19 mouse cellular contexts compared by ENCODE assay signal in genomic region chr11:85621994-85622393, GRCm38 (mm10).
DNase-seq lines count a peak whose midpoint lies in the region; ATAC-seq and TF ChIP-seq lines count a peak whose summit lies in the region.
"Had no signal": no experiment of that assay in that cellular context is flagged by ENCODE, and none has a peak within 500 bp of the region (broad histone marks: within the 10 kb centered on the region; RNA-seq: fewer than 3 reads in every experiment).

No protein-coding gene starts in this region.

- TF ChIP-seq CTCF in midbrain, postnatal 0 days (IDR thresholded peaks at IDR 0.05) = no peak

- ATAC-seq in midbrain, postnatal 0 days (ENCODE audit: low FRiP score) = no peak
- ATAC-seq in midbrain, embryonic 13.5 days = no peak
- ATAC-seq in monocyte, adult 5-6 weeks (replicated peaks; ENCODE audit: insufficient number of reproducible peaks, low FRiP score, low TSS enrichment, poor library complexity, severe bottlenecking) = no peak
- ATAC-seq: activated CD4-positive, CD25-positive, alpha-beta regulatory T cell, adult 4 months; midbrain, embryonic 16.5 days; Patski had no signal

- no peaks in the 10 kb centered on the region for H3K36me3 ChIP-seq in midbrain, postnatal 0 days (ENCODE audit: insufficient read depth, low read length)
- H3K36me3 ChIP-seq in midbrain, embryonic 13.5 days = no peaks in the 10 kb centered on the region

- H3K27me3 ChIP-seq in midbrain, postnatal 0 days (ENCODE audit: insufficient read depth, low read length) = no peaks in the 10 kb centered on the region
- H3K27me3 ChIP-seq in midbrain, embryonic 13.5 days = no peaks in the 10 kb centered on the region
- H3K27me3 ChIP-seq: Patski had no signal

- no peak overlapping the region for H3K4me2 ChIP-seq in midbrain, postnatal 0 days (ENCODE audit: low read depth, low read length, poor library complexity, severe bottlenecking)
- no peak overlapping the region for H3K4me2 ChIP-seq in midbrain, embryonic 13.5 days (replicated peaks)

- no peak overlapping the region for H3K4me3 ChIP-seq in midbrain, postnatal 0 days (ENCODE audit: low read depth, low read length)
- H3K4me3 ChIP-seq in midbrain, embryonic 13.5 days (replicated peaks) = no peak overlapping the region
- H3K4me3 ChIP-seq: megakaryocyte, embryonic 14.5 days had no signal

- DNase-seq in heart, adult 11 months = peak; percentile 87
- DNase-seq in heart, adult 9 months (ENCODE audit: low spot score in 2 of 2) = no peak
- peak; percentile 36 for DNase-seq in midbrain, postnatal 0 days (ENCODE audit: low spot score)
- DNase-seq in cerebellum, adult 9-10 months = peak; percentile 80
- no peak for DNase-seq in right cerebral cortex, postnatal 4 days
- DNase-seq: adrenal gland, postnatal 25 days; gastrocnemius, postnatal 36 days; kidney, adult 9 months; kidney, postnatal 36 days; liver; lung, adult 2 months; right cerebral cortex, adult 18-20 months; thymus, postnatal 4 days had no signal

- no peak overlapping the region for H3K9ac ChIP-seq in midbrain, postnatal 0 days (replicated peaks; ENCODE audit: low read length, poor library complexity, severe bottlenecking)
- H3K9ac ChIP-seq in midbrain, embryonic 13.5 days (replicated peaks) = no peak overlapping the region

- 91% methylated on average over 8 of the region's 8 CpGs for WGBS in midbrain, postnatal 0 days
- WGBS in midbrain, embryonic 13.5 days = 92% methylated on average over 8 of the region's 8 CpGs

- H3K4me1 ChIP-seq in midbrain, postnatal 0 days (ENCODE audit: insufficient read depth, low read length) = no peaks in the 10 kb centered on the region
- H3K4me1 ChIP-seq in midbrain, embryonic 13.5 days (replicated peaks) = peaks cover 7% of the 10 kb centered on the region

- no peak overlapping the region for H3K27ac ChIP-seq in midbrain, postnatal 0 days (ENCODE audit: low read depth, low read length)
- H3K27ac ChIP-seq in midbrain, embryonic 13.5 days = no peak overlapping the region

- no peaks in the 10 kb centered on the region for H3K9me3 ChIP-seq in midbrain, postnatal 0 days (ENCODE audit: low read length)
- no peaks in the 10 kb centered on the region for H3K9me3 ChIP-seq in midbrain, embryonic 13.5 days
- H3K9me3 ChIP-seq: megakaryocyte, embryonic 14.5 days had no signal

Comparison
In these comparisons a context has a peak if more than half of its experiments do, and no peak if none do; other contexts are left out.
1. DNase-seq: peak in heart, adult 11 months (single experiment), midbrain, postnatal 0 days (single experiment) and cerebellum, adult 9-10 months (single experiment); none in heart, adult 9 months (0 of 2) and right cerebral cortex, postnatal 4 days (single experiment).